Mouse (Mus musculus): ENCODE data around the gene Gm20388. TPM values are rescaled to one million over a fixed set of nuclear protein-coding genes. Genes with fewer than 3 reads are reported as not detected.
A peak's percentile ranks its signal among the peaks of the same experiment; 100 is the strongest.

Gene Gm20388
- polyA plus RNA-seq, 1 experiment from 2014 or later: not detected

GRCm38 (mm10) chr8:123752773-123753468 is 3842.3 kb downstream of the Gm20388 start:
- H3K4me2 ChIP-seq (replicated peaks; ENCODE audit: low read depth): no peak overlapping the region
- H3K36me3 ChIP-seq (ENCODE audit: control insufficient read depth, insufficient read depth): no peaks in the 10 kb centered on the region; the same call in 1 of the 2 replicates
- no peaks in the 10 kb centered on the region for H3K27me3 ChIP-seq (replicated peaks; ENCODE audit: control insufficient read depth, insufficient read depth, low read length)
- no peak overlapping the region for H3K4me3 ChIP-seq (ENCODE audit: low read depth, low read length)
- WGBS: 67% methylated on average over 13 of the region's 13 CpGs
- no peak overlapping the region for H3K27ac ChIP-seq (ENCODE audit: low read depth, low read length)
- no peak overlapping the region for H3K9ac ChIP-seq (ENCODE audit: low read depth, low read length)
- H3K9me3 ChIP-seq (ENCODE audit: control insufficient read depth): no peaks in the 10 kb centered on the region
- ATAC-seq: no peak
- H3K4me1 ChIP-seq (replicated peaks; ENCODE audit: control insufficient read depth, insufficient read depth, low read length): 0 out of 2 replicates have a peak, but pooled peaks cover 12% of the 10 kb centered on the region
- TF ChIP-seq CTCF (IDR thresholded peaks at IDR 0.05; ENCODE audit: low read depth): no peak

DNA sequence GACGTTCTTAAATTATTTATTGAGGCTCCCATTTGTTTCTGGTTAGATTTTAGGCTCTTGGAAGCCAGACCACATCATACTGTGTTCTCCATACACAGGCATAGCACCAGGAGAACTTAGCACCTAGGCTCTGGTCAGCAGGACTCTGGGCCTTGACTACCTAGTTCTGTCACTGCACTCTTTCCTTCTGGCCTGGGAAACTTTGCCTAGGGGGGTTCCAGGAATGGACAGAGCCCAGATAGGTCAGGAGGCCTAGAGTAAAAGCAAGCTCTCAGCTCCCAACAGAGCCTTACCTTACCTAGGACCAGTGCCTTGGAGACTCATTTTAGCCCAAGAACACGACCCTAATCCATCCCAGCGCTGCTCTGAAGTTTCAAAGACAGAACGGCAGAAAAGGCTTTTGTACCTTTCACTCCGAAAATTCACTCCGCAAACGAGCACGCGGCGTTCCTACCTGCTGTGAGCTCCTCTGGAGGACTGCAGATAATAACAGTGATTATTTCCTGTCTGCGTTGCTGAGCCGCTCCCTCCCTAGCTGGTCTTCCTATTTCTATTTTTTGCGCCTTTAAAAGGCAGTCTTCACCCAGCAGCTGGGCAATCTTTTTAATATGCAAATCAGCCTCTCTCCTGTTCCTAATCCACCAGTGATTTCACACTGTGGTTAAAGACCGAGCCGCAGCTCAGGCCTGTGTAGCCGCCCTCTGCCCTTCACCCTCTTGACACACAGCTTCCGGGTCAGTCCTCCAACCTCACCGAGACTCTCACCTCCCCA is 3843.1 kb downstream of the Gm20388 start:
- H3K9me3 ChIP-seq (ENCODE audit: control insufficient read depth): no peaks in the 10 kb centered on the region
- H3K4me3 ChIP-seq (ENCODE audit: low read depth, low read length): no peak overlapping the region
- TF ChIP-seq CTCF (IDR thresholded peaks at IDR 0.05; ENCODE audit: low read depth): no peak
- peak overlapping the region; percentile 46; the same call in 1 of the 2 replicates for H3K27ac ChIP-seq (ENCODE audit: low read depth, low read length)
- H3K36me3 ChIP-seq (ENCODE audit: control insufficient read depth, insufficient read depth): no peaks in the 10 kb centered on the region; the same call in 1 of the 2 replicates
- H3K27me3 ChIP-seq (replicated peaks; ENCODE audit: control insufficient read depth, insufficient read depth, low read length): no peaks in the 10 kb centered on the region
- H3K4me1 ChIP-seq (replicated peaks; ENCODE audit: control insufficient read depth, insufficient read depth, low read length): 0 out of 2 replicates have a peak, but pooled peaks cover 12% of the 10 kb centered on the region
- 23% methylated on average over 18 of the region's 18 CpGs for WGBS
- 0 out of 2 replicates have a peak, but pooled peaks have one; percentile 16 for ATAC-seq
- H3K4me2 ChIP-seq (replicated peaks; ENCODE audit: low read depth): 0 out of 2 replicates have a peak overlapping the region, but pooled peaks have one; percentile 3
- peak overlapping the region; percentile 27; the same call in 1 of the 2 replicates for H3K9ac ChIP-seq (ENCODE audit: low read depth, low read length)

GRCm38 (mm10) chr8:123754538-123755431 is 3844.1 kb downstream of the Gm20388 start:
- 62% methylated on average over 13 of the region's 13 CpGs for WGBS
- no peaks in the 10 kb centered on the region for H3K27me3 ChIP-seq (replicated peaks; ENCODE audit: control insufficient read depth, insufficient read depth, low read length)
- H3K9ac ChIP-seq (ENCODE audit: low read depth, low read length): no peak overlapping the region
- H3K9me3 ChIP-seq (ENCODE audit: control insufficient read depth): no peaks in the 10 kb centered on the region
- no peak overlapping the region for H3K4me2 ChIP-seq (replicated peaks; ENCODE audit: low read depth)
- no peak for ATAC-seq
- H3K27ac ChIP-seq (ENCODE audit: low read depth, low read length): no peak overlapping the region
- H3K4me1 ChIP-seq (replicated peaks; ENCODE audit: control insufficient read depth, insufficient read depth, low read length): 0 out of 2 replicates have a peak, but pooled peaks cover 12% of the 10 kb centered on the region
- H3K4me3 ChIP-seq (ENCODE audit: low read depth, low read length): no peak overlapping the region
- no peaks in the 10 kb centered on the region; the same call in 1 of the 2 replicates for H3K36me3 ChIP-seq (ENCODE audit: control insufficient read depth, insufficient read depth)
- no peak for TF ChIP-seq CTCF (IDR thresholded peaks at IDR 0.05; ENCODE audit: low read depth)

- H3K9ac ChIP-seq (ENCODE audit: low read depth, low read length): no peak overlapping the region
- 49% methylated on average over 8 of the region's 8 CpGs for WGBS
- H3K4me3 ChIP-seq (ENCODE audit: low read depth, low read length): no peak overlapping the region
- no peak for TF ChIP-seq CTCF (IDR thresholded peaks at IDR 0.05; ENCODE audit: low read depth)
- ATAC-seq: no peak
- 0 out of 2 replicates have a peak, but pooled peaks cover 9% of the 10 kb centered on the region for H3K4me1 ChIP-seq (replicated peaks; ENCODE audit: control insufficient read depth, insufficient read depth, low read length)
- H3K27ac ChIP-seq (ENCODE audit: low read depth, low read length): no peak overlapping the region
- H3K36me3 ChIP-seq (ENCODE audit: control insufficient read depth, insufficient read depth): no peaks in the 10 kb centered on the region; the same call in 1 of the 2 replicates
- H3K9me3 ChIP-seq (ENCODE audit: control insufficient read depth): no peaks in the 10 kb centered on the region
- no peak overlapping the region for H3K4me2 ChIP-seq (replicated peaks; ENCODE audit: low read depth)
- H3K27me3 ChIP-seq (replicated peaks; ENCODE audit: control insufficient read depth, insufficient read depth, low read length): no peaks in the 10 kb centered on the region
Measured at GRCm38 (mm10) chr8:123756901-123757300, 3846.3 kb downstream of the Gm20388 start.

DNA sequence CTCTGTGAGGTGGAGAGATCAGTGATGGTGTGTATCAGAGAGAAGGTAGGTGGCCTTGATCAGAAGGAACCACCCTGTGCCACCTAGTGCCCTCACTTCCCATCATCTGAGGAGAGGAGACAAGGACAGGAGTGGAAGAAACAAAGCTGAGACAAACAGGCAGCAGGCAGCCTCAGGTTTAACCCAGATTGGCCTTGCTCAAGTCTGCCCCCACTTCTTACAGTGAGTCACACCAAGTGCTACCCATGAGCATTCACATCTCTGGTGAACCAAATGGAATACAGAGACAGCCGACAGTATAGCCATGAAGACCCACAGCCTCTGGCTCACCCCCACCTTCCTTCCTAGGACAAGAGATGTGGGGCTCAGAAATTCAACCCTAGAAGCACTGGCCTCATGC is 3848.3 kb downstream of the Gm20388 start:
- Histone ChIP-seq H3K4me3 (ENCODE audit: low read depth, low read length) (no peak overlapping the region), H3K4me1 (replicated peaks; ENCODE audit: control insufficient read depth, insufficient read depth, low read length) (peaks cover 12% of the 10 kb centered on the region), H3K9me3 (ENCODE audit: control insufficient read depth) (no peaks in the 10 kb centered on the region), H3K27ac (ENCODE audit: low read depth, low read length) (no peak overlapping the region), H3K4me2 (replicated peaks; ENCODE audit: low read depth) (no peak overlapping the region), H3K9ac (ENCODE audit: low read depth, low read length) (no peak overlapping the region), H3K36me3 (ENCODE audit: control insufficient read depth, insufficient read depth) (no peaks in the 10 kb centered on the region; the same call in 1 of the 2 replicates), H3K27me3 (replicated peaks; ENCODE audit: control insufficient read depth, insufficient read depth, low read length) (no peaks in the 10 kb centered on the region)
- 86% methylated on average over 1 of the region's 1 CpGs for WGBS
- TF ChIP-seq CTCF (IDR thresholded peaks at IDR 0.05; ENCODE audit: low read depth): no peak
- no peak for ATAC-seq
